Mouse (Mus musculus): ENCODE results near the gene Tada3. TPM values are rescaled to one million over a fixed set of nuclear protein-coding genes. Genes with fewer than 3 reads are reported as not detected.

Gene Tada3
- total and polyA plus RNA-seq, 3 experiments = 18.2 to 65.3 (median 35.2) TPM

- Histone ChIP-seq H3K4me3 (ENCODE audit: low read depth, low read length) (no peak overlapping the region), H3K9me3 (replicated peaks) (no peaks in the 10 kb centered on the region), H3K27me3 (ENCODE audit: insufficient read depth, low read length) (peaks cover 16% of the 10 kb centered on the region), H3K36me3 (replicated peaks) (no peaks in the 10 kb centered on the region), H3K4me1 (ENCODE audit: insufficient read depth, low read depth, low read length) (peaks cover 15% of the 10 kb centered on the region)
- ATAC-seq (ENCODE audit: extremely low read depth, insufficient number of reproducible peaks, low FRiP score, poor library complexity, severe bottlenecking) = no peak
- DNase-seq (ENCODE audit: low spot score) = no peak
- no peak for TF ChIP-seq TAL1 (conservative IDR thresholded peaks at IDR 0.05; ENCODE audit: low read depth, low read length)
- no peak for TF ChIP-seq GATA1 (IDR thresholded peaks at IDR 0.05; ENCODE audit: borderline replicate concordance, low read length)
- no peak for TF ChIP-seq GATA2 (IDR thresholded peaks at IDR 0.05; ENCODE audit: borderline replicate concordance, low read depth, low read length)
- no peak for TF ChIP-seq POLR2AphosphoS5 (IDR thresholded peaks at IDR 0.05; ENCODE audit: insufficient replicate concordance, low read depth, low read length)
- TF ChIP-seq CTCF (IDR thresholded peaks at IDR 0.05; ENCODE audit: low read depth, low read length) = no peak
These were observed 24.0 kb downstream of the Tada3 start for GRCm38 (mm10) chr6:113353696-113354095.

GRCm38 (mm10) chr6:113352820-113353219 lies 24.9 kb downstream of the Tada3 start:
- no peak for TF ChIP-seq GATA2 (IDR thresholded peaks at IDR 0.05; ENCODE audit: borderline replicate concordance, low read depth, low read length)
- TF ChIP-seq GATA1 (IDR thresholded peaks at IDR 0.05; ENCODE audit: borderline replicate concordance, low read length) = no peak
- no peak for TF ChIP-seq POLR2AphosphoS5 (IDR thresholded peaks at IDR 0.05; ENCODE audit: insufficient replicate concordance, low read depth, low read length)
- TF ChIP-seq TAL1 (conservative IDR thresholded peaks at IDR 0.05; ENCODE audit: low read depth, low read length) = no peak
- TF ChIP-seq CTCF (IDR thresholded peaks at IDR 0.05; ENCODE audit: low read depth, low read length) = no peak
- H3K4me1 ChIP-seq (ENCODE audit: insufficient read depth, low read depth, low read length) = peaks cover 15% of the 10 kb centered on the region
- no peaks in the 10 kb centered on the region for H3K9me3 ChIP-seq (replicated peaks)
- H3K27me3 ChIP-seq (ENCODE audit: insufficient read depth, low read length) = peaks cover 12% of the 10 kb centered on the region
- H3K4me3 ChIP-seq (ENCODE audit: low read depth, low read length) = no peak overlapping the region
- H3K36me3 ChIP-seq (replicated peaks) = no peaks in the 10 kb centered on the region
- ATAC-seq (ENCODE audit: extremely low read depth, insufficient number of reproducible peaks, low FRiP score, poor library complexity, severe bottlenecking) (no peak), DNase-seq (ENCODE audit: low spot score) (no peak)

- Histone ChIP-seq H3K27me3 (ENCODE audit: insufficient read depth, low read length) (peaks cover 12% of the 10 kb centered on the region), H3K4me3 (ENCODE audit: low read depth, low read length) (no peak overlapping the region), H3K36me3 (replicated peaks) (no peaks in the 10 kb centered on the region), H3K9me3 (replicated peaks) (no peaks in the 10 kb centered on the region), H3K4me1 (ENCODE audit: insufficient read depth, low read depth, low read length) (peaks cover 15% of the 10 kb centered on the region)
- DNase-seq (ENCODE audit: low spot score) = no peak
- TF ChIP-seq TAL1 (conservative IDR thresholded peaks at IDR 0.05; ENCODE audit: low read depth, low read length) (no peak), POLR2AphosphoS5 (IDR thresholded peaks at IDR 0.05; ENCODE audit: insufficient replicate concordance, low read depth, low read length) (no peak), GATA1 (IDR thresholded peaks at IDR 0.05; ENCODE audit: borderline replicate concordance, low read length) (no peak), CTCF (IDR thresholded peaks at IDR 0.05; ENCODE audit: low read depth, low read length) (no peak), GATA2 (IDR thresholded peaks at IDR 0.05; ENCODE audit: borderline replicate concordance, low read depth, low read length) (no peak)
- ATAC-seq (ENCODE audit: extremely low read depth, insufficient number of reproducible peaks, low FRiP score, poor library complexity, severe bottlenecking) = no peak
These were observed 26.0 kb downstream of the Tada3 start for GRCm38 (mm10) chr6:113351653-113352052.

GRCm38 (mm10) chr6:113351161-113351560 lies 26.5 kb downstream of the Tada3 start:
- peaks cover 15% of the 10 kb centered on the region for H3K4me1 ChIP-seq (ENCODE audit: insufficient read depth, low read depth, low read length)
- H3K4me3 ChIP-seq (ENCODE audit: low read depth, low read length) = no peak overlapping the region
- H3K36me3 ChIP-seq (replicated peaks) = no peaks in the 10 kb centered on the region
- no peak for TF ChIP-seq CTCF (IDR thresholded peaks at IDR 0.05; ENCODE audit: low read depth, low read length)
- no peak for DNase-seq (ENCODE audit: low spot score)
- no peak for ATAC-seq (ENCODE audit: extremely low read depth, insufficient number of reproducible peaks, low FRiP score, poor library complexity, severe bottlenecking)
- H3K9me3 ChIP-seq (replicated peaks) = no peaks in the 10 kb centered on the region
- peaks cover 12% of the 10 kb centered on the region for H3K27me3 ChIP-seq (ENCODE audit: insufficient read depth, low read length)

- H3K36me3 ChIP-seq (replicated peaks) = no peaks in the 10 kb centered on the region
- TF ChIP-seq TAL1 (conservative IDR thresholded peaks at IDR 0.05; ENCODE audit: low read depth, low read length) (no peak), CTCF (IDR thresholded peaks at IDR 0.05; ENCODE audit: low read depth, low read length) (no peak), GATA2 (IDR thresholded peaks at IDR 0.05; ENCODE audit: borderline replicate concordance, low read depth, low read length) (no peak)
- H3K27me3 ChIP-seq (ENCODE audit: insufficient read depth, low read length) = peaks cover 10% of the 10 kb centered on the region
- DNase-seq (ENCODE audit: low spot score) = no peak
- H3K9me3 ChIP-seq (replicated peaks) = no peaks in the 10 kb centered on the region
- no peak for ATAC-seq (ENCODE audit: extremely low read depth, insufficient number of reproducible peaks, low FRiP score, poor library complexity, severe bottlenecking)
- peaks cover 15% of the 10 kb centered on the region for H3K4me1 ChIP-seq (ENCODE audit: insufficient read depth, low read depth, low read length)
- no peak overlapping the region for H3K4me3 ChIP-seq (ENCODE audit: low read depth, low read length)
These were observed 27.1 kb downstream of the Tada3 start for GRCm38 (mm10) chr6:113350538-113350937.

GRCm38 (mm10) chr6:113346897-113347296 lies 30.8 kb downstream of the Tada3 start:
- Histone ChIP-seq H3K4me3 (ENCODE audit: low read depth, low read length) (no peak overlapping the region), H3K9me3 (replicated peaks) (no peaks in the 10 kb centered on the region), H3K4me1 (ENCODE audit: insufficient read depth, low read depth, low read length) (peaks cover 11% of the 10 kb centered on the region), H3K36me3 (replicated peaks) (no peaks in the 10 kb centered on the region), H3K27me3 (ENCODE audit: insufficient read depth, low read length) (peaks cover 30% of the 10 kb centered on the region)
- DNase-seq (ENCODE audit: low spot score) (no peak), ATAC-seq (ENCODE audit: extremely low read depth, insufficient number of reproducible peaks, low FRiP score, poor library complexity, severe bottlenecking) (no peak)
- TF ChIP-seq CTCF (IDR thresholded peaks at IDR 0.05; ENCODE audit: low read depth, low read length) = no peak
- TF ChIP-seq GATA1 (IDR thresholded peaks at IDR 0.05; ENCODE audit: borderline replicate concordance, low read length) = no peak
- TF ChIP-seq TAL1 (conservative IDR thresholded peaks at IDR 0.05; ENCODE audit: low read depth, low read length) = no peak
- TF ChIP-seq GATA2 (IDR thresholded peaks at IDR 0.05; ENCODE audit: borderline replicate concordance, low read depth, low read length) = no peak

- DNase-seq (ENCODE audit: low spot score) = no peak
- Histone ChIP-seq H3K27me3 (ENCODE audit: insufficient read depth, low read length) (peaks cover 51% of the 10 kb centered on the region), H3K4me1 (ENCODE audit: insufficient read depth, low read depth, low read length) (no peaks in the 10 kb centered on the region), H3K4me3 (ENCODE audit: low read depth, low read length) (no peak overlapping the region), H3K36me3 (replicated peaks) (no peaks in the 10 kb centered on the region), H3K9me3 (replicated peaks) (no peaks in the 10 kb centered on the region)
- ATAC-seq (ENCODE audit: extremely low read depth, insufficient number of reproducible peaks, low FRiP score, poor library complexity, severe bottlenecking) = no peak
- no peak for TF ChIP-seq CTCF (IDR thresholded peaks at IDR 0.05; ENCODE audit: low read depth, low read length)
- TF ChIP-seq GATA2 (IDR thresholded peaks at IDR 0.05; ENCODE audit: borderline replicate concordance, low read depth, low read length) = no peak
- no peak for TF ChIP-seq TAL1 (conservative IDR thresholded peaks at IDR 0.05; ENCODE audit: low read depth, low read length)
- TF ChIP-seq POLR2AphosphoS5 (IDR thresholded peaks at IDR 0.05; ENCODE audit: insufficient replicate concordance, low read depth, low read length) = no peak
- no peak for TF ChIP-seq GATA1 (IDR thresholded peaks at IDR 0.05; ENCODE audit: borderline replicate concordance, low read length)
These were observed 33.4 kb downstream of the Tada3 start for GRCm38 (mm10) chr6:113344321-113344720.
